Mouse (Mus musculus) forebrain, embryonic 12.5 days (tissue): ENCODE measurements at regions not wholly inside any gene's neighbourhood (a gene's known extent, or its start where the extent isn't known, plus 50 kb on each side); places are given as distances from the start of the nearest gene placed in this dataset.
"Not testable (repeated sequence)": the region's sequence is repeated elsewhere in the genome, so short reads cannot be mapped to it uniquely, and the experiment has no call there.

Source experiments
- ATAC-seq: fragments of 200-750 bp; cut with Nextera tagmentation; 2 replicates; pipeline ENCODE4 v1.8.0; 2017; ENCODE audit warnings: moderate TSS enrichment; ENCODE audit not compliant: low FRiP score
- H3K27ac ChIP-seq: fragments of 300-500 bp; sonication (generic); 2 replicates; pipeline ENCODE4 v1.5.1; 2016; ENCODE audit warnings: mild to moderate bottlenecking
- H3K27me3 ChIP-seq: fragments of 300-500 bp; sonication (generic); 2 replicates; pipeline ENCODE4 v1.6.1; 2016; ENCODE audit warnings: mild to moderate bottlenecking
- H3K36me3 ChIP-seq: fragments of 300-500 bp; sonication (generic); replicated peaks from 2 replicates; pipeline ENCODE4 v1.6.1; 2016; ENCODE audit warnings: mild to moderate bottlenecking
- H3K4me1 ChIP-seq: fragments of 300-500 bp; sonication (generic); 2 replicates; pipeline ENCODE4 v1.6.1; 2016
- H3K4me2 ChIP-seq: fragments of 300-500 bp; sonication (generic); 2 replicates; pipeline ENCODE4 v1.6.1; 2016; ENCODE audit warnings: mild to moderate bottlenecking, moderate library complexity
- H3K4me3 ChIP-seq: fragments of 300-500 bp; sonication (generic); replicated peaks from 2 replicates; pipeline ENCODE4 v1.5.1; 2016; ENCODE audit warnings: mild to moderate bottlenecking
- H3K9ac ChIP-seq: fragments of 300-500 bp; sonication (generic); 2 replicates; pipeline ENCODE4 v1.6.1; 2016; ENCODE audit warnings: mild to moderate bottlenecking
- H3K9me3 ChIP-seq: fragments of 300-500 bp; sonication (generic); 2 replicates; pipeline ENCODE4 v1.6.1; 2016
- WGBS: fragments of 180-500 bp; shearing (Covaris S2); methylation state at CpG from one replicate; pipeline ENCODE4 v1.1.7; 2016; 5-methylcytosine and 5-hydroxymethylcytosine counted together

DNA sequence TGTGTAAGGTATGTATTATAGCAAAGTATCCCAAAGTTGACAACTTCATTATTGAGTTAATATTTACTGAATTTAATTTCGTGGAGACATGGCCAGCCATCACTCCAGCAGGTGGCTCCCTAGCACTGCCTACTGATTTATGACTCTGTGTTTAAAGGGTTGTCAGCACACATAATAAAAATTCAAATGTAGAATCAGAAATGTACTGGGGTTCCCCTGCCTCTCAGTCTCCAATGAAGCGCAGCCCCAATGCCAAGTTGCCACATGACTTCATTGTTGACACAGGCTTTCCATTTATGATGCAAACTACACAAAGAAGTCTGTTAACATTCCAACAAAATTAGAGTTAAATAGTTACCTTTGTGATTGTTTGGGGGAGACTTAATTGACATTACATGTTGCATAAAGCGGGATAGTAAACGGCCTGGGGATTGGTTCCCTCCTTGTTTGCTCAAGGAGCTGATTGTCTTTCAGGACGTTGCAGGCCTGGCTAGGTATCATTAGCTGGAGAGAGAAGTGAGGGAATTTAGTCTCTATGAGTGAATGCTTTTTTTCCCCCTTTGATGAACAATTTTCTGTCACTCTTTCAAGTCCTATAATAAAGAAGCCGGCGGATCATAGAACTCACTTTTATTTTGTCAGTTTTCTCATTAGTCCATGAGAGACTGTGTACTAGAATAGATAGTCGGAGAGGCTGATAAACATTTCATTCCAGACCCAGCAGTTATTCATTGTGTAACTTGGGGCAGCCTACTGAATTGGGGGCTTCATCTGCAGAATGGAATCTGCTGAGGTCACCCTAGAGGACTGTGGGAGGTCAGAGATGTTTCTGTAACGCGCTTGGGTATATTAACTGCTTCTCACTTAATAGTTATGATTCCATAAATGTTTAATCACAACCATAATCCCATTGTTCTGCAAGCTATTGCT, 287.9 kb downstream of the Kif2b start:
- no peak overlapping the region for H3K9ac ChIP-seq
- no peaks in the 10 kb centered on the region for H3K36me3 ChIP-seq
- H3K4me1 ChIP-seq: peaks cover 15% of the 10 kb centered on the region; the same call in 1 of the 2 replicates
- no peaks in the 10 kb centered on the region for H3K9me3 ChIP-seq
- no peak overlapping the region for H3K4me2 ChIP-seq
- ATAC-seq: peak; percentile 81; the same call in 1 of the 2 replicates
- H3K27me3 ChIP-seq: no peaks in the 10 kb centered on the region
- H3K4me3 ChIP-seq: no peak overlapping the region
- 33% methylated on average over 10 of the region's 10 CpGs for WGBS
- no peak overlapping the region for H3K27ac ChIP-seq

DNA sequence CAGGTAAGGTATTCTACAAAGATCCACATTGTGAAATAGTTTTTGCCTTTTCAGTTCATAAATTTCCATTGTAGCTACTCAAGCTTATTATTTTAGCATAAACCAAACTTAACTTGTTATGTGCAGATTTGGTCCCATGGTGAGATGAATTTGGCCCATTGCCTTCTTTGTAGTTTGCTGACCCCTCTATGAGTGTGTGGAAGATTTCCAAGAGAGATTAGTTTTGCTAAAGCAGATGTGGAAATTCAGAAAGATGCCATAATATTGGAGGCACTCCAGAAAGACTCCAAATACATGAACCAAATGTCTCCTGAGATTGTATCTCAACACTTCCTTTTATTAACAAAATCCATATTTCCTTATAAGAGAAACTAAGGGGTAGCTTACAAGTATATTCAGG, 291.0 kb downstream of the Kif2b start:
- H3K27ac ChIP-seq: no peak overlapping the region
- no peaks in the 10 kb centered on the region for H3K9me3 ChIP-seq
- H3K4me3 ChIP-seq: no peak overlapping the region
- H3K4me2 ChIP-seq: no peak overlapping the region
- peaks cover 15% of the 10 kb centered on the region; the same call in 1 of the 2 replicates for H3K4me1 ChIP-seq
- no peak for ATAC-seq
- no peaks in the 10 kb centered on the region for H3K27me3 ChIP-seq
- H3K36me3 ChIP-seq: no peaks in the 10 kb centered on the region
- no peak overlapping the region for H3K9ac ChIP-seq

DNA sequence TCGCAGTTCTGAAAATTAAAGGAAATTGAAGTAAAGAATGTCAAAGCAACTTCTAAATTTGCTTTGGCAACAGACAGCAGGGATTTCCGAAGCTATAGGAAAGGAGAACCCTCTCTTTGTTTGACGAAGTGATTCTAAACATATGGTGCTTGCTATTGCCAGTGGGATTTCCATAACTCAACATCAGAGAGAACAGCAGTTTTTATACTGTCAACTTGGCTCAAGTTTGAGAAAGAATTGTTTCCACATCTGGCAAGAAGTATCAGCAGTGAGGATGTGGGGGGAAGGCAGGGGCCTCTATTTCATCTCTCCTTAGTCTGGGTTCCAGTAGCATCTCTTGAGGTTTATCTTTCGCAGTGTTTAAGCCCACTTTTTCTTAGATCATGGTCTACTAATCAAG, 315.1 kb downstream of the Kif2b start:
- H3K36me3 ChIP-seq: no peaks in the 10 kb centered on the region
- ATAC-seq: no peak
- no peaks in the 10 kb centered on the region for H3K9me3 ChIP-seq
- 65% methylated on average over 4 of the region's 4 CpGs for WGBS
- no peaks in the 10 kb centered on the region for H3K27me3 ChIP-seq
- no peak overlapping the region for H3K9ac ChIP-seq
- peaks cover 4% of the 10 kb centered on the region; the same call in 1 of the 2 replicates for H3K4me1 ChIP-seq
- no peak overlapping the region for H3K4me3 ChIP-seq
- H3K4me2 ChIP-seq: no peak overlapping the region
- H3K27ac ChIP-seq: no peak overlapping the region

DNA sequence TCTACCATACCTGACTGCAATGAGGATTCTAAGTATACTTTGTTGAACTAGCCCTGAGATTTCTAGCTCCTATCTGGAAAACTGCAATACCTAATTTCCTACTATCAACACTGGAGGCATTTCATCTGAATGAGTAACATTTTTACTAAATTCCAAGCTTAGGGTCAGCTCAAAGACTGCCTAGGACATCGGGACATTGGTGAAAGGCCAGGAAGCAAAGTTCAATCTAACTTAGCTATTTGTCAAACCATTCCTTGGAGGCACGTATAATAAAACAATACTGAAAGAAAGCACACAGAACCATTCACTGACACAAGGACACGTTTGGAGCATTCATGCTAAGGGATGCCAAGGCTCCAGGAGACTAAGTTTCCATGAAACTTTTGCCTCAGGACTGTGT, 335.3 kb downstream of the Kif2b start:
- H3K4me1 ChIP-seq, H3K27me3 ChIP-seq, H3K36me3 ChIP-seq, H3K9ac ChIP-seq, ATAC-seq, H3K27ac ChIP-seq, H3K4me3 ChIP-seq, H3K4me2 ChIP-seq, H3K9me3 ChIP-seq: not testable (repeated sequence)
- WGBS: 78% methylated on average over 3 of the region's 3 CpGs

DNA sequence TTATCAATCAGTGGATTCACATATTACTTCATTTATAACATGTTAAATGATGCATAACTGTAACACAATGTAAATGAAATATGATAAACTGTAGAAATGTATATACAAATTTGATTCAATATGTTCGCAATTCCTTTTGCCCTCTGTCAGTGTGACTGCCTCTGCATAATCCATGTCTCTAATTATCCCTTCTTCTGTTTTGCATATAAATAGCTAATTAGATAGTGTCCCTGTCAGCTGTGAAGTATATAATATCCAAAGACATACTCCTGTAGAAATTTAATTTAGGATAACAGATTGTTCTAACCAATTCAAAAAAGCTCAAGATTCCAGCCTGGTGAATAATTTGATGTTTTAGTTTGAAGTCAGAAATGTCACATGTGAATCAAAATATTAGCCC, 361.2 kb downstream of the Kif2b start:
- H3K4me3 ChIP-seq: no peak overlapping the region
- no peak for ATAC-seq
- H3K36me3 ChIP-seq: no peaks in the 10 kb centered on the region
- WGBS: 84% methylated on average over 1 of the region's 1 CpGs
- no peaks in the 10 kb centered on the region for H3K27me3 ChIP-seq
- no peaks in the 10 kb centered on the region for H3K9me3 ChIP-seq
- no peak overlapping the region for H3K4me2 ChIP-seq
- peaks cover 2% of the 10 kb centered on the region; the same call in 1 of the 2 replicates for H3K4me1 ChIP-seq
- no peak overlapping the region for H3K27ac ChIP-seq
- no peak overlapping the region for H3K9ac ChIP-seq

DNA sequence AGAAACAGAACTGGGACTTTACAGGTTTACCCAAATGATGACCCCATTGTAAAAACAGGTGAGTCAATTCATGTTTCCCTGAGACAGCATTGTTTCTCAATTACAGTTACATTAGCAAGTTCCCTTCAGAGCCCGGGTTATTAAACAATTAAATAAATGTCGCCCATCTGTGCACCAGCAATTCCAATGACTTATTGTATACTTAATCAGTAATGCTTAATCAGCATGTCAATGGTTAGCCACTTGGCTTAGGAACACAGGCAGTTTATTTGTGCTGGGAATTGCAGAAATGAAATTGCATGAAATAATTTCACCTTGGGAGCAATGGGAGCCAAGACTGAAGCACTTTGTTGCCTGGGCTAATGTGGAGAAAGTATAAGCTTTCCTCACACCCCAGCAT, 364.3 kb downstream of the Kif2b start:
- H3K27me3 ChIP-seq: no peaks in the 10 kb centered on the region
- no peak overlapping the region for H3K4me2 ChIP-seq
- H3K27ac ChIP-seq: no peak overlapping the region
- no peak overlapping the region for H3K4me3 ChIP-seq
- H3K9ac ChIP-seq: no peak overlapping the region
- 58% methylated on average over 2 of the region's 2 CpGs for WGBS
- H3K36me3 ChIP-seq: no peaks in the 10 kb centered on the region
- peaks cover 2% of the 10 kb centered on the region; the same call in 1 of the 2 replicates for H3K4me1 ChIP-seq
- ATAC-seq: no peak
- H3K9me3 ChIP-seq: no peaks in the 10 kb centered on the region

DNA sequence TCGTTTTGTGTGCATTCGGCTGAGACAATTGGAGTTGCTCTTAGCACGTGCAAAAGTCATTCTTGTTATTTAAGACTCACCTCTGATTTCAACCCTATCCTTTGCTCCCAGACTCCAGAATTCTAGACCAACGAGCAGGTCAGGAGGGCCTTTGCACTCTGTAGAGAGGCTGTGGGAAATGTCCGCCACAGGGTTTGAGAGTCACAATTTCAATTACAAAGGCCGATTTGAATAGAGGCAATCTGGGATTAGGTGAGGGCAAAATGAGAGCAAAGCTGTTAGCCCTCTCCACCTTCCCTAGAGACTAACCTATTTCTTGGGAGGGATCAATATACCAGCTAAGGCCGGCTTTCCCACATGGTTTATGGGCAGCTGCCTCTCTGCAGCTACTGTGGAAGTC, 370.9 kb downstream of the Kif2b start:
- 24% methylated on average over 7 of the region's 7 CpGs for WGBS
- no peak overlapping the region for H3K9ac ChIP-seq
- no peaks in the 10 kb centered on the region for H3K36me3 ChIP-seq
- no peak for ATAC-seq
- no peak overlapping the region for H3K27ac ChIP-seq
- no peaks in the 10 kb centered on the region for H3K27me3 ChIP-seq
- no peak overlapping the region for H3K4me3 ChIP-seq
- no peak overlapping the region for H3K4me2 ChIP-seq
- H3K4me1 ChIP-seq: peaks cover 9% of the 10 kb centered on the region
- no peaks in the 10 kb centered on the region for H3K9me3 ChIP-seq

DNA sequence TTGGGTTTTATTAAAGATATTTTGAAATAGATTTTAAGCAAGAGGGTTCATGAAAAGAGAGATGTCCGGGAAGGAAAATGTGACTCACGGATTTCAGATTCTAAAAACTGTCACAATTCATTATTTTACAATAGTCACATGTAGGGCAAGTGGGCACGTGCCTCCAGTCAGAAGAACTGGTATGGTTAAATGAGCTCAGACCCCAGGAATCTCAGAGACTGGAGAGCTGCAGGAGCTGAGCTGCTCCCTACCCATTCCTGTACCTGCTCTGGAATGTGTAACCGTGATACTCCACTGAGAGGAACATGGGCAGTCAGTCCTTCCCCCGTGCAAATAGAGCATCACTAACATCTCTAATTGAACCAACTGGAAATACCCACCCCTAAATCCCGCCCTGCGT, 372.9 kb downstream of the Kif2b start:
- no peak for ATAC-seq
- no peak overlapping the region for H3K4me2 ChIP-seq
- H3K27me3 ChIP-seq: no peaks in the 10 kb centered on the region
- H3K9ac ChIP-seq: no peak overlapping the region
- no peak overlapping the region for H3K27ac ChIP-seq
- WGBS: 66% methylated on average over 7 of the region's 7 CpGs
- no peaks in the 10 kb centered on the region for H3K9me3 ChIP-seq
- H3K36me3 ChIP-seq: no peaks in the 10 kb centered on the region
- peaks cover 9% of the 10 kb centered on the region for H3K4me1 ChIP-seq
- no peak overlapping the region for H3K4me3 ChIP-seq

DNA sequence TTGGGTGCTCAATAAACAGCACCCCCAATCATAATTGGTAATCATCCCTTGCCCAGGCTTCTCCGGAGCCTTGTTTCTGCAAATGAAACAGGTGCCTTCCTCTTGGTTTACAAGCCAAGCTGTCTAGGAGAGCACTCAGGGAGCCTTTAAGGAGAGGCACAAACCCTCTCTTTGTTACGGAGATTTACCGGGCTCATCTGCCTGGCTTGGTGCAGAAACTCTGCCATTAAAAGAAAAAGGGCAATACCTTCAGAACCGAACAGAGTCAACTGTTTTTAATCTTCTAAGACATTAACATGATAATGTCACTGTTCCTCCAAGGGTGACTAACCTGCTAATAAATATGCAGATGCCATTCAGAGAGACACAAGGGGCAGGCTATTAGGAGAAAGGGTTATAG, 380.5 kb downstream of the Kif2b start:
- Histone ChIP-seq H3K27ac (no peak overlapping the region), H3K4me1 (peaks cover 7% of the 10 kb centered on the region; the same call in 1 of the 2 replicates), H3K27me3 (no peaks in the 10 kb centered on the region), H3K4me2 (no peak overlapping the region), H3K9ac (no peak overlapping the region), H3K4me3 (no peak overlapping the region), H3K9me3 (no peaks in the 10 kb centered on the region), H3K36me3 (no peaks in the 10 kb centered on the region)
- WGBS: 10% methylated on average over 4 of the region's 4 CpGs
- no peak for ATAC-seq

DNA sequence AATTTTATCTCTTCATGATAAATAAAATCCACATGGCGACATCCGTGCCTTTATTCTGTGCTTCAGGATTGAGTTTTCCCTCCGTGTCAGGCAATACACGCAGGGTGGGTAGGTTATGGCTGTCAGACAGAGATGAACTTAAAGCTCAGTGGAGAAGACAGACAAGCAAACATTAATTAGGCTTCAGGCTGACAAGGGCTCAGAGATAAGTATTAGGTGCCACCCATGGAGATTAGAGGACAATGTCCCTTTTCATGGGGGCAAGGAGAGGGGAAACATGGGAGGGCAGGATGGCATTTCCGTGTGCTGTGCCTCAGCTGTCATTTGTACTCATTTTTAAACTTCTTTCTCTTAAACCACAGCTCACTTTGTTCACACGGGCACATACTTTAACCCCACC, 381.0 kb downstream of the Kif2b start:
- Histone ChIP-seq H3K27ac (no peak overlapping the region), H3K4me2 (no peak overlapping the region), H3K9ac (no peak overlapping the region), H3K4me1 (peaks cover 7% of the 10 kb centered on the region; the same call in 1 of the 2 replicates), H3K36me3 (no peaks in the 10 kb centered on the region), H3K9me3 (no peaks in the 10 kb centered on the region), H3K4me3 (no peak overlapping the region), H3K27me3 (no peaks in the 10 kb centered on the region)
- ATAC-seq: no peak
- WGBS: 20% methylated on average over 6 of the region's 6 CpGs

DNA sequence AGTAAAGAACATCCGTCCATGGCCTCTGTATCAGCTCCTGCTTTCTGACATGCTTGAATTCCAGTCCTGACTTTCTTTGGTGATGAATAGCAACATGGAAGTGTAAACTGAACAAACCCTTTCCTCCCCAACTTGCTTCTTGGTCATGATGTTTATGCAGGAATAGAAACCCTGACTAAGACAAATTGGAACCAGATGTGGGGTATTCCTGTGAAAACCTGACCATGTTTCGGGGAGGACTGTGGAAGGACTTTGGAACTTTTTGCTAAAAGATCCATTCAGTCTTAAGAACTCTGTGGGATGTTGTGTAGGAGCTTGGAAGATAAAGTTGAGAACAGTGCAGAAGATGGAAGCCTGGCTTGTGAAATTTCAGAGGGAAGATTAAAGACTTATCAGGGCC, 410.0 kb downstream of the Kif2b start:
- not testable (repeated sequence) for H3K27ac ChIP-seq, ATAC-seq
- 86% methylated on average over 2 of the region's 2 CpGs for WGBS

DNA sequence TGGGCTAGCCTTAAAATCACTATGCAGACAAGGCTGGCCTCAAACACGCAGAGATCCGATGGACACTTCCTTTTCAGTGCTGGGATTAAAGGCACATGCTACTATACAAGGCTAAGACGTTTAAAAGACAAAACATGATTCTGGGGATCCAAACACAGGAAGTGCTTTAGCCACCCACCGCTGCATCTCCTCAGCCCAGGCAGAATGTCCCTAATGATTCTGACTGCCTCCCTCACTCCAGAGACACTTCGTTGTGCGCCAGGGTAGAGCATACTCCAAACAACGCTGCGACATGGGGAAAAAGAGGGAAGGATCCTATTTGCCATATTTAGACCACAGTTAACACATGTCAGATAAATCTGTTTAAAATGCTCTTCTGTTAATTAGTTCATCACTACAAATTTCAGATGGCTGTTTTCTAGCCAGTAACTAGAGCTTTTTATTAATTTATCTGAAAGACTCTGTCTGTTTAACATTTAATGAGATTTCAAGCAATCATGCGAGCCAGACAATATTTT, 443.5 kb downstream of the Kif2b start:
- H3K9me3 ChIP-seq: no peaks in the 10 kb centered on the region
- 64% methylated on average over 9 of the region's 9 CpGs for WGBS
- no peak overlapping the region for H3K4me2 ChIP-seq
- H3K27ac ChIP-seq: no peak overlapping the region
- no peak overlapping the region for H3K9ac ChIP-seq
- ATAC-seq: no peak
- H3K36me3 ChIP-seq: no peaks in the 10 kb centered on the region
- H3K4me1 ChIP-seq: peaks cover 13% of the 10 kb centered on the region; the same call in 1 of the 2 replicates
- no peaks in the 10 kb centered on the region for H3K27me3 ChIP-seq
- H3K4me3 ChIP-seq: no peak overlapping the region

More for the DNA sequence above, 410.0 kb downstream of the Kif2b start:
- H3K36me3 ChIP-seq, H3K27me3 ChIP-seq, H3K9me3 ChIP-seq, H3K4me3 ChIP-seq, H3K4me1 ChIP-seq, H3K4me2 ChIP-seq, H3K9ac ChIP-seq: not testable (repeated sequence)
